Mouse (Mus musculus): ENCODE measurements around the gene AI481877.

Gene AI481877

GRCm38 (mm10) chr4:59123557-59123956 lies 15.2 kb downstream of the AI481877 start:
- DNase-seq: no peak

- DNase-seq: no peak
Observed at GRCm38 (mm10) chr4:59117644-59118495, 20.9 kb downstream of the AI481877 start.

- DNase-seq: peak; percentile 25 to 41
Observed at GRCm38 (mm10) chr4:59108721-59109120, 30.1 kb downstream of the AI481877 start.

GRCm38 (mm10) chr4:59107886-59108285 lies 30.9 kb downstream of the AI481877 start:
- DNase-seq: no peak

- DNase-seq: peak in 1 of 2 experiments; percentile 32
Observed at GRCm38 (mm10) chr4:59106661-59107060, 32.1 kb downstream of the AI481877 start.

- no peak for DNase-seq
Observed at GRCm38 (mm10) chr4:59104166-59104565, 34.6 kb downstream of the AI481877 start.

- peak; percentile 80 to 84 for DNase-seq
Observed at GRCm38 (mm10) chr4:59096393-59096792, 42.4 kb downstream of the AI481877 start.

GRCm38 (mm10) chr4:59089391-59089790 lies 49.4 kb downstream of the AI481877 start:
- no peak for DNase-seq

- DNase-seq: no peak
Observed at GRCm38 (mm10) chr4:59083430-59083829, 55.4 kb downstream of the AI481877 start.

GRCm38 (mm10) chr4:59069276-59069675 lies 69.5 kb downstream of the AI481877 start:
- DNase-seq: no peak

- no peak for DNase-seq
Observed at GRCm38 (mm10) chr4:59062526-59062925, 76.3 kb downstream of the AI481877 start.

GRCm38 (mm10) chr4:59057929-59058328 lies 80.9 kb downstream of the AI481877 start:
- no peak for DNase-seq

- no peak for DNase-seq
Observed at GRCm38 (mm10) chr4:59051081-59051480, 87.7 kb downstream of the AI481877 start.

GRCm38 (mm10) chr4:59047222-59047621 lies 91.6 kb downstream of the AI481877 start:
- no peak for DNase-seq

GRCm38 (mm10) chr4:59043891-59044290 lies 94.9 kb downstream of the AI481877 start:
- no peak for DNase-seq

- DNase-seq: no peak
Observed at GRCm38 (mm10) chr4:59043074-59043473, 95.7 kb downstream of the AI481877 start.

GRCm38 (mm10) chr4:59040397-59041287 lies 98.1 kb downstream of the AI481877 start:
- no peak for DNase-seq

GRCm38 (mm10) chr4:59037525-59037924 lies 101.3 kb downstream of the AI481877 start:
- DNase-seq: no peak

GRCm38 (mm10) chr4:59036490-59037127 lies 102.2 kb downstream of the AI481877 start:
- peak; percentile 71 to 87 for DNase-seq

GRCm38 (mm10) chr4:59035786-59036350 lies 102.9 kb downstream of the AI481877 start:
- DNase-seq: no peak

GRCm38 (mm10) chr4:59034918-59035785 lies 103.6 kb downstream of the AI481877 start, which contains the start of gene Gng10:
Gene Gng10, plus strand, starts transcription at chr4:59035088.
- DNase-seq: peak; percentile 54 to 82

Measured in kidney, postnatal 36 days (tissue).